Mouse (Mus musculus): Measurements from ENCODE around the gene Muc5b. TPM values are rescaled to one million over a fixed set of nuclear protein-coding genes. Genes with fewer than 3 reads are reported as not detected.
"Not testable (repeated sequence)": the region's sequence is repeated elsewhere in the genome, so short reads cannot be mapped to it uniquely, and the experiment has no call there.

Gene Muc5b
- polyA plus RNA-seq (2015; fragmentation: Nextera tagmentation; extraction: Ambion mirVana), result 0.03 and 0.31 TPM in 2 replicates

DNA sequence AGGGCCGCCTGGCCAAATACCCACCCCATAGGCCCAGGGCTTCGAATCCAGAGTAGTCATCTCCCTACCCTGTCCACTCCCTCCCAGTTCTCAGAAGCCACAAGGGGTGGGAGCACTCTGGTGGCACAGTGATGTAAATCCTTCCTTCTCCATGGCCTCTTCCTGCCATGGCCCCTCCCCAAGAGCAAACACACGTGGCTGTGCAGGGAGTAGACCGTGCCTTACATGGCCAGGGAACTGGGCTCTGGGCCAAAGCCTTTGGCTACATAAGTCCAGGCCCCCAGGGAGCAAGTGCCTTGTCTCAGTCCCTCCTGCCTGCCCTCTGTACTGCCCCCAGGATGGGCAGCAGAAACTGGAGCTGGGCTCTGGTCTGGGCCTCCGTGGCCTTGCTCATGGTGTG is at the start of gene Muc5b:
TSS of gene Muc5b (plus strand) at position 292 of the 400 bp plus-strand sequence.
- no peak for TF ChIP-seq CTCF (IDR thresholded peaks at IDR 0.05; ENCODE audit: low read depth)
- ATAC-seq, result peak; percentile 64; the same call in 1 of the 2 replicates
- 45% methylated on average over 5 of the region's 5 CpGs for WGBS
- Histone ChIP-seq H3K27me3 (replicated peaks; ENCODE audit: control insufficient read depth, insufficient read depth, low read length) (no peaks in the 10 kb centered on the region), H3K9ac (ENCODE audit: low read depth, low read length) (no peak within 1 kb of the TSS), H3K4me2 (replicated peaks; ENCODE audit: low read depth) (no peak within 1 kb of the TSS), H3K4me1 (replicated peaks; ENCODE audit: control insufficient read depth, insufficient read depth, low read length) (no peaks in the 10 kb centered on the region), H3K4me3 (ENCODE audit: low read depth, low read length) (no peak within 1 kb of the TSS), H3K36me3 (ENCODE audit: control insufficient read depth, insufficient read depth) (no peaks in the 10 kb centered on the region), H3K9me3 (ENCODE audit: control insufficient read depth) (no peaks in the 10 kb centered on the region), H3K27ac (ENCODE audit: low read depth, low read length) (no peak within 1 kb of the TSS)

DNA sequence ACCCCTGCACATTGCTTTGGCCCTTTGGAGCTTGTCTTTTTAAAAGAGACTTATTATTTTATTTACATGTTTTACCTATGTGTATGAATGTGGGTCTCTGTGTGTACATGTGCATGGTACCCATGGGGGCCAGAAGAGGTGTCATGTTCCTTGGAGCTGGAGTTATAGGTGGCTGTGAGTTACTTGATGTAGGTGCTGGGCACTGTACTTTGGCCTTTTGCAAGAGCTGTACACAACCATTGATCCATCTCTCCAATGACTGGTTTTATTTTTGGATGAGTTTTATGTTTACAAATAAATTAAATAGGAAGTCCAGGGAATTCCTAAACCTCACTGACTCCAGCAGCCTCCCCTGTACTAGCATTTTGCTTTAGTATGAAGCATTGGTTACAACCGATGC is 44.6 kb upstream of the Muc5b start:
- H3K36me3 ChIP-seq (ENCODE audit: control insufficient read depth, insufficient read depth), result no peaks in the 10 kb centered on the region
- no peak overlapping the region for H3K4me2 ChIP-seq (replicated peaks; ENCODE audit: low read depth)
- peaks cover 3% of the 10 kb centered on the region; the same call in 1 of the 2 replicates for H3K9me3 ChIP-seq (ENCODE audit: control insufficient read depth)
- ATAC-seq, result no peak
- H3K4me3 ChIP-seq (ENCODE audit: low read depth, low read length), result no peak overlapping the region
- no peak overlapping the region for H3K9ac ChIP-seq (ENCODE audit: low read depth, low read length)
- no peak for TF ChIP-seq CTCF (IDR thresholded peaks at IDR 0.05; ENCODE audit: low read depth)
- WGBS, result 97% methylated on average over 1 of the region's 1 CpGs
- no peak overlapping the region for H3K27ac ChIP-seq (ENCODE audit: low read depth, low read length)
- no peaks in the 10 kb centered on the region for H3K4me1 ChIP-seq (replicated peaks; ENCODE audit: control insufficient read depth, insufficient read depth, low read length)
- no peaks in the 10 kb centered on the region for H3K27me3 ChIP-seq (replicated peaks; ENCODE audit: control insufficient read depth, insufficient read depth, low read length)

DNA sequence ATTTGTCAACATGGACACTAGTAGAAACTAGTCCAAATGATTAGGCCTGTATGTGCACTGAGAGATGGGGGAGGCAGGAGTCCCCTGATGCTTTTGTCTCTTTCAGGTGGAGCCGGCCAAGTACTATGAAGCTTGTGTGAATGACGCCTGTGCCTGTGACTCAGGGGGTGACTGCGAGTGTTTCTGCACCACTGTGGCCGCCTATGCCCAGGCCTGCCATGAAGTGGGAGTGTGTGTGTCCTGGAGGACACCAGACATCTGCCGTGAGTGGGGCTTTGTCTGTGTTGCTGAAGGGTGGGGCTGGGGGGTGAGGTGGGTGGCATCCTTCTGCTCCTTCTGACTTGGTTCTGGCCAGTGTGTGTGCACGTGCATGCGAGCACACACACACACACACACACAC is 35.7 kb upstream of the Muc5b start:
- Histone ChIP-seq H3K4me3 (ENCODE audit: low read depth, low read length) (no peak overlapping the region), H3K4me2 (replicated peaks; ENCODE audit: low read depth) (no peak overlapping the region), H3K4me1 (replicated peaks; ENCODE audit: control insufficient read depth, insufficient read depth, low read length) (no peaks in the 10 kb centered on the region), H3K27me3 (replicated peaks; ENCODE audit: control insufficient read depth, insufficient read depth, low read length) (no peaks in the 10 kb centered on the region), H3K27ac (ENCODE audit: low read depth, low read length) (no peak overlapping the region), H3K9me3 (ENCODE audit: control insufficient read depth) (no peaks in the 10 kb centered on the region), H3K36me3 (ENCODE audit: control insufficient read depth, insufficient read depth) (no peaks in the 10 kb centered on the region), H3K9ac (ENCODE audit: low read depth, low read length) (no peak overlapping the region)
- 88% methylated on average over 7 of the region's 7 CpGs for WGBS
- no peak for TF ChIP-seq CTCF (IDR thresholded peaks at IDR 0.05; ENCODE audit: low read depth)
- no peak for ATAC-seq

DNA sequence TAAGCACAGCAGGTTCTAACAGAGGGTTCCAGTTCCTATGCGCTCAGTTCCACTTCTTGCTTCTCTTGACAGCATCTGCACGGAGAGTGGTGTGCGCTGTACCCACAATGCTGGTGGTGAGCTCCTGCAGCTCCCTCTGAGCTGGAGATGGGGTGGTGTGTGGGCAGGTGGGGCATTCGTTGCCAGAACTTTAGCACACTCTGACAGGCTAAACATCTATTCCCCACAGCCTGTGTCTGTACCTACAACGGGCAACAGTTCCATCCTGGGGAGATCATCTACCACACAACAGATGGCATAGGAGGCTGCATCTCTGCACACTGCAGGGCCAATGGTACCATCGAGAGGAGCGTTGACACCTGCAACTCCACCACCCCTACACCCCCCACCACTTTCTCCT is 33.5 kb upstream of the Muc5b start:
- Histone ChIP-seq H3K4me3 (ENCODE audit: low read depth, low read length) (no peak overlapping the region), H3K36me3 (ENCODE audit: control insufficient read depth, insufficient read depth) (no peaks in the 10 kb centered on the region), H3K4me1 (replicated peaks; ENCODE audit: control insufficient read depth, insufficient read depth, low read length) (no peaks in the 10 kb centered on the region), H3K4me2 (replicated peaks; ENCODE audit: low read depth) (no peak overlapping the region), H3K27me3 (replicated peaks; ENCODE audit: control insufficient read depth, insufficient read depth, low read length) (no peaks in the 10 kb centered on the region), H3K9ac (ENCODE audit: low read depth, low read length) (no peak overlapping the region), H3K27ac (ENCODE audit: low read depth, low read length) (no peak overlapping the region), H3K9me3 (ENCODE audit: control insufficient read depth) (no peaks in the 10 kb centered on the region)
- 88% methylated on average over 7 of the region's 7 CpGs for WGBS
- TF ChIP-seq CTCF (IDR thresholded peaks at IDR 0.05; ENCODE audit: low read depth), result no peak
- no peak for ATAC-seq

DNA sequence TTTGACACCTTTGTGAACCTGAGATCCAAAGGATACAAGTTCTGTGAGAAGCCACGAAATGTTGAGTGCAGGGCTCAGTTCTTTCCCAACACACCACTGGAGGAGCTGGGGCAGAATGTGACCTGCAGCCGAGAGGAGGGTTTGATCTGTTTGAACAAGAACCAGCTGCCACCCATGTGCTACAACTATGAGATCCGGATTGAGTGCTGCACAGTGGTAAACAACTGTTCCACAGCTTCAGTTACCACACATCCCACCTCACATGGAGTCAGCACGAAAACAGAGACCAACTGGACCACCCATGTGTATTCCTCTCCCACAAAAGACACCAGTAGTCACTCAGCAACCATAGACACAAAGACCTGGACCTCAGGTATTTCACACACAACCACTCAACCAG is 31.0 kb upstream of the Muc5b start:
- ATAC-seq; H3K36me3 ChIP-seq (ENCODE audit: control insufficient read depth, insufficient read depth); H3K9me3 ChIP-seq (ENCODE audit: control insufficient read depth); H3K4me3 ChIP-seq (ENCODE audit: low read depth, low read length); H3K4me2 ChIP-seq (replicated peaks; ENCODE audit: low read depth); H3K9ac ChIP-seq (ENCODE audit: low read depth, low read length); H3K4me1 ChIP-seq (replicated peaks; ENCODE audit: control insufficient read depth, insufficient read depth, low read length); H3K27me3 ChIP-seq (replicated peaks; ENCODE audit: control insufficient read depth, insufficient read depth, low read length); H3K27ac ChIP-seq (ENCODE audit: low read depth, low read length): not testable (repeated sequence)
- WGBS, result no CpG with 5 or more reads among the region's 4 CpGs

DNA sequence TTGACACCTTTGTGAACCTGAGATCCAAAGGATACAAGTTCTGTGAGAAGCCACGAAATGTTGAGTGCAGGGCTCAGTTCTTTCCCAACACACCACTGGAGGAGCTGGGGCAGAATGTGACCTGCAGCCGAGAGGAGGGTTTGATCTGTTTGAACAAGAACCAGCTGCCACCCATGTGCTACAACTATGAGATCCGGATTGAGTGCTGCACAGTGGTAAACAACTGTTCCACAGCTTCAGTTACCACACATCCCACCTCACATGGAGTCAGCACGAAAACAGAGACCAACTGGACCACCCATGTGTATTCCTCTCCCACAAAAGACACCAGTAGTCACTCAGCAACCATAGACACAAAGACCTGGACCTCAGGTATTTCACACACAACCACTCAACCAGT is 28.9 kb upstream of the Muc5b start:
- H3K27ac ChIP-seq (ENCODE audit: low read depth, low read length); H3K9me3 ChIP-seq (ENCODE audit: control insufficient read depth); H3K4me3 ChIP-seq (ENCODE audit: low read depth, low read length); H3K4me2 ChIP-seq (replicated peaks; ENCODE audit: low read depth); ATAC-seq; H3K36me3 ChIP-seq (ENCODE audit: control insufficient read depth, insufficient read depth); H3K4me1 ChIP-seq (replicated peaks; ENCODE audit: control insufficient read depth, insufficient read depth, low read length); H3K27me3 ChIP-seq (replicated peaks; ENCODE audit: control insufficient read depth, insufficient read depth, low read length); H3K9ac ChIP-seq (ENCODE audit: low read depth, low read length): not testable (repeated sequence)
- WGBS, result no CpG with 5 or more reads among the region's 4 CpGs

DNA sequence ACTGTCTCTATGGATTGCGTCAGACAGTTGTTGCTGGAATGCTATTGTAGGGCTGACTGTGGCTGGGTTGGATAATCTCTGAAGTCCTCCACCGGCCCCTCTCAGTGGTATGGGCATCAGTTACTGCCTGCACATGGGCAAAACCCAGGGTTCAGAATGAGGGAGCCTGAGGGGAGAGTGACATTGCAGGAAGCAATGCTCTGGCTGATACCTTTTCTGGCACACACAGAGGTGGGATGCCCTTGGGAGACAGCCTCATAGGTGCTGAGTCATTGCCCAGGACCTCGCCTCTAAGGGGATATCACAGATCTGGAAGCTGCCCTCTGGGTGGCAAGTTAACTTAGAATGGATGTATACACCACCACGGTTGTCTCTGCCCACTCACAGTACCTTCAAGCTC is 25.5 kb upstream of the Muc5b start:
- no peak overlapping the region for H3K27ac ChIP-seq (ENCODE audit: low read depth, low read length)
- H3K4me3 ChIP-seq (ENCODE audit: low read depth, low read length), result no peak overlapping the region
- H3K36me3 ChIP-seq (ENCODE audit: control insufficient read depth, insufficient read depth), result no peaks in the 10 kb centered on the region
- TF ChIP-seq CTCF (IDR thresholded peaks at IDR 0.05; ENCODE audit: low read depth), result no peak
- 72% methylated on average over 4 of the region's 4 CpGs for WGBS
- no peaks in the 10 kb centered on the region for H3K4me1 ChIP-seq (replicated peaks; ENCODE audit: control insufficient read depth, insufficient read depth, low read length)
- H3K9ac ChIP-seq (ENCODE audit: low read depth, low read length), result no peak overlapping the region
- no peak for ATAC-seq
- H3K27me3 ChIP-seq (replicated peaks; ENCODE audit: control insufficient read depth, insufficient read depth, low read length), result no peaks in the 10 kb centered on the region
- H3K4me2 ChIP-seq (replicated peaks; ENCODE audit: low read depth), result no peak overlapping the region
- H3K9me3 ChIP-seq (ENCODE audit: control insufficient read depth), result no peaks in the 10 kb centered on the region

All from intestine, postnatal 0 days (tissue).